Mouse (Mus musculus): ENCODE measurements around the gene Cxcl14. TPM values are rescaled to one million over a fixed set of nuclear protein-coding genes. Genes with fewer than 3 reads are reported as not detected.

The Cxcl14 gene
- polyA plus RNA-seq, 1 experiment from 2014 or later = 88.1 TPM

DNA sequence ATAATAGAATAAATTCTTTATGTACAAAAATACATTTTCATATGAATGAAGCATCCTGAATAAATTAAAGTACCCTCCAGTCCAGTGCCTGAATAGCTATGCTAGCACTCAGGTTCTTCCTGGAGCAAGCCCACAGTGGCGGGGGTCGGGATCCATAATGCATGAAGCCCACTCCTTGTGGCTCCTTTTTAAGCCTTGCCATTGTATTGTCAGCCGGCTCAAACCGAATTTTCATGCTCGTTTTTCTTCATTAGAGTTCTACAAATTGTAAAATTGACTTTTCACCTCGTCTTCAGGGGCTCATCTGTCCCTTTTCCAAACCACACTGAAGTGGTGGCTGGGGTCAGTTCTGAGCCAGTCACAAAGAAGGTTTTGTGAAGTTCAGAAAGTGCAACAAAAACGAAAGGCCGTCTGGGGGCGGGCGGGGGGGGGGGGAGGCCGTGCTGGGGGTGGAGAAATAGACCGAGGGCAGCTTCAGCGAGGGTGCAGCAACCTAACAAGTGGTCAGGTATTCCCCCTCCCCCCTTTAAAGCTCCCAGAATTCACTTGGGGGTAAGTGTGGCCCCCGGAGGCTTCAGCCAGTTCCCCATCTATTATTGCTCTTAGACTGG, 45.7 kb downstream of the Cxcl14 start:
- no peak overlapping the region for H3K9ac ChIP-seq (ENCODE audit: low read depth, low read length)
- H3K27me3 ChIP-seq (ENCODE audit: insufficient read depth, low read length) = peaks cover 89% of the 10 kb centered on the region
- ATAC-seq (replicated peaks; ENCODE audit: low FRiP score, low read depth) (no peak), DNase-seq (ENCODE audit: low spot score) (no peak)
- no peak overlapping the region for H3K4me2 ChIP-seq (ENCODE audit: low read length)
- no peak for TF ChIP-seq CTCF (IDR thresholded peaks at IDR 0.05; ENCODE audit: low read depth)
- peaks cover 6% of the 10 kb centered on the region; the same call in 1 of the 2 replicates for H3K4me1 ChIP-seq (replicated peaks; ENCODE audit: insufficient read depth, low read length)
- H3K4me3 ChIP-seq (replicated peaks; ENCODE audit: low read depth, low read length) = no peak overlapping the region
- WGBS = 2% methylated on average over 14 of the region's 14 CpGs
- no peak overlapping the region for H3K27ac ChIP-seq
- H3K36me3 ChIP-seq (ENCODE audit: insufficient read depth, low read length) = no peaks in the 10 kb centered on the region
- H3K9me3 ChIP-seq (replicated peaks; ENCODE audit: low read length) = no peaks in the 10 kb centered on the region

DNA sequence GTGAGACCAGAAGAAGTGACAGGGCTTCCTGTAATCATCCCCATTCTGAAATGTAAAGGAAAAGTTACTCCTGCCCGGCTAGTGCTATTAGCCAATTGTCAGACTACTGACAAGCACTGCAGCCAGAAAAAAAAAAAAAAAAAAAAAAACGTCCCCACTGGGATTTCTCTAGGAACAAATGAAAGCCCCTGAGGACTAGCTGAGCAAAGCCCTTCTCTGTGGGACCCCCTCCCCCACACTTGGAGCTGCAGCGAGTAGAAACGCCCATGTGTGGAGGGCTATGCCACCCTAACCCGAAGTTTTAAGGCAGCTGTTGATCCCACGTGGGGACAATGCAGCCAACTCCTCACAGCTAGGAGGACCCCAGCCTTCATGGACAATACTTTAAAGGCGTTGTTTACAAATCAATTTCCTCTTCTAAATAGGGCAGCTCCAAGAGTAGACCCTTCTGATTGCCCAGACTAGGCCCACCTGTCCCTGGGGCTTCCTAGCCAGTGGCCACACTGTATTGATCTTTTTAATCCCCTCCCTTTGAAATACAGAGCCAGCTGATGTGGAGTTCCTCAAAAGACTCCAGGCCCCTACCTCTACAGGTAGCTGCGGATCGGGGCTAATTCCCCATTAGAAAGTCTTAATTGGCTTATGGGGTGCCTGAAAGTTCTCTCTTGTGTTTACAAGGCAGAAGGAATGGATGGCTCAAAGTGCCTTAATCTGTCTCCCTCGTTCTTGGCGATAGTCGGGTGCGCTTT, 46.6 kb downstream of the Cxcl14 start:
- Histone ChIP-seq H3K9ac (ENCODE audit: low read depth, low read length) (no peak overlapping the region), H3K27me3 (ENCODE audit: insufficient read depth, low read length) (peaks cover 80% of the 10 kb centered on the region), H3K4me2 (ENCODE audit: low read length) (no peak overlapping the region), H3K4me1 (replicated peaks; ENCODE audit: insufficient read depth, low read length) (peaks cover 6% of the 10 kb centered on the region; the same call in 1 of the 2 replicates), H3K36me3 (ENCODE audit: insufficient read depth, low read length) (no peaks in the 10 kb centered on the region), H3K4me3 (replicated peaks; ENCODE audit: low read depth, low read length) (no peak overlapping the region), H3K9me3 (replicated peaks; ENCODE audit: low read length) (no peaks in the 10 kb centered on the region), H3K27ac (no peak overlapping the region)
- no peak for TF ChIP-seq CTCF (IDR thresholded peaks at IDR 0.05; ENCODE audit: low read depth)
- DNase-seq (ENCODE audit: low spot score) (no peak), ATAC-seq (replicated peaks; ENCODE audit: low FRiP score, low read depth) (no peak)
- WGBS = 3% methylated on average over 13 of the region's 13 CpGs

DNA sequence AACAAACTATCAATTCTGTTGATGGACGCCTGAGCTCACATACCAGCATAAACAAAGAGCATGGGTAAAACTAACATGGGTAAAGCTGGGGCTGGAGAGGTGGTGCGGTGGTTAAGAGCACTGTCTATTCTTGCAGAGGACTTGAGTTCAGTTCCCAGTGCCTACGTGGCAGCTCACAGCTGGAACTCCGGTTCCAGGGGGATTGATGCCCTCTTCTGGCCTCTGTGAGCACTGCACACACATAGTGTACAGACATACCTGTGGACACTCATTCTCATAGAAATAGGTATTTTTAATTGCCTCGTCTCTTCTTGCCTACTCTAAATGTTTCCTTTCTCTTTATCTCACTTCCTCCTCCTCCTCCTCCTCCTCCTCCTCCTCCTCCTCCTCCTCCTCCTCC, 53.2 kb downstream of the Cxcl14 start:
- WGBS = 92% methylated on average over 5 of the region's 5 CpGs
- no peaks in the 10 kb centered on the region for H3K36me3 ChIP-seq (ENCODE audit: insufficient read depth, low read length)
- H3K9ac ChIP-seq (ENCODE audit: low read depth, low read length) = no peak overlapping the region
- no peaks in the 10 kb centered on the region for H3K9me3 ChIP-seq (replicated peaks; ENCODE audit: low read length)
- no peaks in the 10 kb centered on the region for H3K4me1 ChIP-seq (replicated peaks; ENCODE audit: insufficient read depth, low read length)
- TF ChIP-seq CTCF (IDR thresholded peaks at IDR 0.05; ENCODE audit: low read depth) = no peak
- no peak overlapping the region for H3K4me3 ChIP-seq (replicated peaks; ENCODE audit: low read depth, low read length)
- H3K27ac ChIP-seq = no peak overlapping the region
- H3K4me2 ChIP-seq (ENCODE audit: low read length) = no peak overlapping the region
- DNase-seq (ENCODE audit: low spot score) (no peak), ATAC-seq (replicated peaks; ENCODE audit: low FRiP score, low read depth) (no peak)
- H3K27me3 ChIP-seq (ENCODE audit: insufficient read depth, low read length) = peaks cover 14% of the 10 kb centered on the region; the same call in 1 of the 2 replicates

DNA sequence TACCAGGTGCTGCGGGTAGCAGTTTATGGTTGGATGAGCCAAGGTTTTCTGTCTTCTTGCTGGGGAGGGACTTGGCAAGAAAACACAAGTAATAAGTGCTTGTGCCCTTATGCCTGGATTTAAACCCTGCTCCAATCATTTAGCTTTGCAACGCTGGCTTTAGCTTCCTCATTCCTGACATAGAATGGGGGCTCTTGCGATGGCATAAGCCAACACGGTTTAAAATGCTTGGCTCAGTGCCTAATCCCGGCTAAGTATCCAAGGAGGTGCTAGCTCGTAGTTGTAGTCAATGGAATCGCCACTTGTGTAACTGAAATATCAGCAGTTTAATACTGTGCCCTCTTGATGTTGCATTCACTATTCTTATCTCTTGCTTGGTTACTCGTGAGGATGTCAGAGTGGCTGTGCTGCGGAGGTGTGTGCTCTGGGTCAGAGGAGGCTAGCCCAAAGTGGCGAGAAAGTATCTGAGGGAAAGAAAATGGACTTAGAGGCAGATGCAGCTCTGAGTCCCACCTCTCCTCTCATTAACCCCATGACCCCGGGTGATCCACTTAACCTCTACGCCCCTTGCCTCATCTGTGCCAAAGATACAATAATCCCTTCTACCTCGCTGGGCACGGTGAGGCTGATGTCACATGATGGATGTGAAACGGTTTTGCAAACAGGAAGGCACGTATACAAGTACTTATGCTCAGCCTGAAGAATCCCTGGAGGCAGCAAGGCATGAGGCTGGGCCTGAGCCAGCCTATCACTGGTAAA, 56.2 kb downstream of the Cxcl14 start:
- Histone ChIP-seq H3K36me3 (ENCODE audit: insufficient read depth, low read length) (no peaks in the 10 kb centered on the region), H3K4me2 (ENCODE audit: low read length) (no peak overlapping the region), H3K4me1 (replicated peaks; ENCODE audit: insufficient read depth, low read length) (no peaks in the 10 kb centered on the region), H3K9ac (ENCODE audit: low read depth, low read length) (no peak overlapping the region), H3K9me3 (replicated peaks; ENCODE audit: low read length) (no peaks in the 10 kb centered on the region), H3K27me3 (ENCODE audit: insufficient read depth, low read length) (0 out of 2 replicates have a peak, but pooled peaks cover 6% of the 10 kb centered on the region), H3K27ac (no peak overlapping the region), H3K4me3 (replicated peaks; ENCODE audit: low read depth, low read length) (no peak overlapping the region)
- TF ChIP-seq CTCF (IDR thresholded peaks at IDR 0.05; ENCODE audit: low read depth) = no peak
- 58% methylated on average over 16 of the region's 16 CpGs for WGBS
- ATAC-seq (replicated peaks; ENCODE audit: low FRiP score, low read depth) (no peak), DNase-seq (ENCODE audit: low spot score) (no peak)

Other genes with a start within 250 kb of the Cxcl14 start
- gene H2afy, start 160.2 kb downstream of the Cxcl14 start, polyA plus RNA-seq (2015; fragmentation: Nextera tagmentation; extraction: Ambion mirVana) = 263 and 267 TPM in 2 replicates
- 1.6 and 2.0 TPM in 2 replicates for gene Tifab, start 117.7 kb downstream of the Cxcl14 start, polyA plus RNA-seq (2015; fragmentation: Nextera tagmentation; extraction: Ambion mirVana)
- not detected in 2 replicates for gene Neurog1, start 44.4 kb downstream of the Cxcl14 start, polyA plus RNA-seq (2015; fragmentation: Nextera tagmentation; extraction: Ambion mirVana)
- not detected in 2 replicates for gene Gm3045, start 130.0 kb upstream of the Cxcl14 start, polyA plus RNA-seq (2015; fragmentation: Nextera tagmentation; extraction: Ambion mirVana)
- gene Slc25a48, start 141.8 kb upstream of the Cxcl14 start, polyA plus RNA-seq (2015; fragmentation: Nextera tagmentation; extraction: Ambion mirVana) = 0.79 and 0.94 TPM in 2 replicates
- not detected in 2 replicates for gene Il9, start 185.7 kb upstream of the Cxcl14 start, polyA plus RNA-seq (2015; fragmentation: Nextera tagmentation; extraction: Ambion mirVana)
- gene Fbxl21, start 225.9 kb upstream of the Cxcl14 start, polyA plus RNA-seq (2015; fragmentation: Nextera tagmentation; extraction: Ambion mirVana) = 2.7 and 2.8 TPM in 2 replicates